Mouse (Mus musculus): ENCODE results near the gene March9. TPM values are rescaled to one million over a fixed set of nuclear protein-coding genes. Genes with fewer than 3 reads are reported as not detected.

March9 gene
- polyA plus RNA-seq, 1 experiment from 2014 or later: 4.7 TPM

DNA sequence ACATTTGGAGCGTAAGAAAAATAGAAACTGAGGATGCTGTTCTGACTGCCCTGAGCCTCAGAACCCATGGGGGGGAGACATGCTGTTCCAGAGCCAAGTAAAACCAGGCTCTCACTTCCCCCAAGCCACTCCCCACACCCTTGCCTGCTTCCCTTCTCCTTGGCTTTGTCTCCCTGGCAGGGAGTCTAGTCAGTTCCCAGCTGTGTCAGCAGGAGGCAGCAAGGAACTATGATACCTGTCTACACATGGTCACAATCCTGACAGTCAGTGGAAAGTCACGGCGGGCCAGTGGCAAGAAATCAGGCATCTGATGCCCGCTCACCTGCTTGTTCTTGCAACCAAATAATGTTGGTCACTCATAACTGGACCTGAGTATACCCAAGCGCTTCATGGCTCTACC lies 43.5 kb downstream of the March9 start:
- Histone ChIP-seq H3K27me3 (ENCODE audit: control insufficient read depth, insufficient read depth, low read length) (no peaks in the 10 kb centered on the region), H3K4me1 (ENCODE audit: control insufficient read depth, insufficient read depth, low read length) (no peaks in the 10 kb centered on the region), H3K9ac (ENCODE audit: low read length) (no peak overlapping the region), H3K36me3 (ENCODE audit: control insufficient read depth, insufficient read depth, low read length) (no peaks in the 10 kb centered on the region), H3K4me2 (ENCODE audit: low read depth) (no peak overlapping the region), H3K4me3 (ENCODE audit: low read depth, low read length) (no peak overlapping the region), H3K27ac (ENCODE audit: low read depth, low read length) (no peak overlapping the region), H3K9me3 (ENCODE audit: control insufficient read depth, low read length) (no peaks in the 10 kb centered on the region)
- ATAC-seq (ENCODE audit: insufficient read depth, low FRiP score, low TSS enrichment) (no peak), DNase-seq (ENCODE audit: low spot score) (no peak)
- 66% methylated on average over 5 of the region's 5 CpGs for WGBS

Other genes with a start within 250 kb of the March9 start
- gene Atp23, start 158.8 kb downstream of the March9 start, polyA plus RNA-seq (2014; fragmentation: Nextera tagmentation; extraction: Ambion mirVana): 14.6 and 15.2 TPM in 2 replicates
- gene Ctdsp2, start 81.5 kb downstream of the March9 start, polyA plus RNA-seq (2014; fragmentation: Nextera tagmentation; extraction: Ambion mirVana): 52.8 and 56.1 TPM in 2 replicates
- 0.57 and 0.82 TPM in 2 replicates for gene Avil, start 59.5 kb downstream of the March9 start, polyA plus RNA-seq (2014; fragmentation: Nextera tagmentation; extraction: Ambion mirVana)
- 75.3 and 79.9 TPM in 2 replicates for gene Tsfm, start 29.3 kb downstream of the March9 start, polyA plus RNA-seq (2014; fragmentation: Nextera tagmentation; extraction: Ambion mirVana)
- 42.0 and 43.6 TPM in 2 replicates for gene Mettl1, start 18.8 kb downstream of the March9 start, polyA plus RNA-seq (2014; fragmentation: Nextera tagmentation; extraction: Ambion mirVana)
- gene Eef1akmt3, start 18.7 kb downstream of the March9 start, polyA plus RNA-seq (2014; fragmentation: Nextera tagmentation; extraction: Ambion mirVana): 0.23 and 0.32 TPM in 2 replicates
- gene Cyp27b1, start 11.9 kb downstream of the March9 start, polyA plus RNA-seq (2014; fragmentation: Nextera tagmentation; extraction: Ambion mirVana): 0.09 and 0.14 TPM in 2 replicates
- 2,636 and 2,694 TPM in 2 replicates for gene Cdk4, start 3.4 kb upstream of the March9 start, polyA plus RNA-seq (2014; fragmentation: Nextera tagmentation; extraction: Ambion mirVana)
- gene Tspan31, start 10.1 kb upstream of the March9 start, polyA plus RNA-seq (2014; fragmentation: Nextera tagmentation; extraction: Ambion mirVana): 96.5 and 99.9 TPM in 2 replicates
- 0.94 and 1.4 TPM in 2 replicates for gene Agap2, start 15.1 kb upstream of the March9 start, polyA plus RNA-seq (2014; fragmentation: Nextera tagmentation; extraction: Ambion mirVana)
- 56.2 and 68.9 TPM in 2 replicates for gene Os9, start 60.9 kb upstream of the March9 start, polyA plus RNA-seq (2014; fragmentation: Nextera tagmentation; extraction: Ambion mirVana)
- gene B4galnt1, start 105.0 kb upstream of the March9 start, polyA plus RNA-seq (2014; fragmentation: Nextera tagmentation; extraction: Ambion mirVana): 17.3 and 19.9 TPM in 2 replicates
- gene Slc26a10, start 120.5 kb upstream of the March9 start, polyA plus RNA-seq (2014; fragmentation: Nextera tagmentation; extraction: Ambion mirVana): 0.36 and 0.89 TPM in 2 replicates
- 31.7 and 31.8 TPM in 2 replicates for gene Arhgef25, start 129.9 kb upstream of the March9 start, polyA plus RNA-seq (2014; fragmentation: Nextera tagmentation; extraction: Ambion mirVana)
- gene Dtx3, start 135.5 kb upstream of the March9 start, polyA plus RNA-seq (2014; fragmentation: Nextera tagmentation; extraction: Ambion mirVana): 138 and 148 TPM in 2 replicates
- gene Pip4k2c, start 151.4 kb upstream of the March9 start, polyA plus RNA-seq (2014; fragmentation: Nextera tagmentation; extraction: Ambion mirVana): 15.4 and 16.4 TPM in 2 replicates
- 43.4 and 51.0 TPM in 2 replicates for gene Kif5a, start 203.2 kb upstream of the March9 start, polyA plus RNA-seq (2014; fragmentation: Nextera tagmentation; extraction: Ambion mirVana)
- gene Dctn2, start 206.2 kb upstream of the March9 start, polyA plus RNA-seq (2014; fragmentation: Nextera tagmentation; extraction: Ambion mirVana): 224 and 230 TPM in 2 replicates
- gene Mbd6, start 228.8 kb upstream of the March9 start, polyA plus RNA-seq (2014; fragmentation: Nextera tagmentation; extraction: Ambion mirVana): 17.0 and 17.6 TPM in 2 replicates

All from neural tube, embryonic 11.5 days (tissue).